Mouse (Mus musculus): ENCODE measurements around the gene Lrrc8d. TPM values are rescaled to one million over a fixed set of nuclear protein-coding genes. Genes with fewer than 3 reads are reported as not detected.

Gene Lrrc8d
- polyA plus RNA-seq, 1 experiment from 2014 or later, result 34.6 TPM

GRCm38 (mm10) chr5:105721267-105721666 is 21.5 kb downstream of the Lrrc8d start:
- H3K9me3 ChIP-seq (replicated peaks; ENCODE audit: low read length), result no peaks in the 10 kb centered on the region
- whole genome bisulfite sequencing, result 79% methylated on average over 4 of the region's 4 CpGs
- no peak for ATAC-seq (replicated peaks; ENCODE audit: low FRiP score, low read depth)

GRCm38 (mm10) chr5:105722807-105723206 is 23.0 kb downstream of the Lrrc8d start:
- 90% methylated on average over 11 of the region's 11 CpGs for WGBS
- H3K36me3 ChIP-seq (ENCODE audit: insufficient read depth, low read length), result peaks cover 6% of the 10 kb centered on the region; the same call in 1 of the 2 replicates
- no peak for ATAC-seq (replicated peaks; ENCODE audit: low FRiP score, low read depth)
- H3K9ac ChIP-seq (ENCODE audit: low read depth, low read length), result no peak overlapping the region
- no peak for DNase-seq (ENCODE audit: low spot score)
- H3K27ac ChIP-seq, result no peak overlapping the region
- H3K27me3 ChIP-seq (ENCODE audit: insufficient read depth, low read length), result no peaks in the 10 kb centered on the region
- H3K4me3 ChIP-seq (replicated peaks; ENCODE audit: low read depth, low read length), result no peak overlapping the region
- TF ChIP-seq CTCF (IDR thresholded peaks at IDR 0.05; ENCODE audit: low read depth), result no peak
- no peak overlapping the region for H3K4me2 ChIP-seq (ENCODE audit: low read length)
- H3K9me3 ChIP-seq (replicated peaks; ENCODE audit: low read length), result no peaks in the 10 kb centered on the region
- peaks cover 10% of the 10 kb centered on the region for H3K4me1 ChIP-seq (replicated peaks; ENCODE audit: insufficient read depth, low read length)

More at GRCm38 (mm10) chr5:105721267-105721666, 21.5 kb downstream of the Lrrc8d start:
- no peak overlapping the region for H3K4me2 ChIP-seq (ENCODE audit: low read length)
- no peak overlapping the region for H3K9ac ChIP-seq (ENCODE audit: low read depth, low read length)
- no peaks in the 10 kb centered on the region for H3K27me3 ChIP-seq (ENCODE audit: insufficient read depth, low read length)
- H3K27ac ChIP-seq, result no peak overlapping the region
- H3K36me3 ChIP-seq (ENCODE audit: insufficient read depth, low read length), result peaks cover 6% of the 10 kb centered on the region; the same call in 1 of the 2 replicates
- TF ChIP-seq CTCF (IDR thresholded peaks at IDR 0.05; ENCODE audit: low read depth), result no peak
- no peak overlapping the region for H3K4me3 ChIP-seq (replicated peaks; ENCODE audit: low read depth, low read length)
- H3K4me1 ChIP-seq (replicated peaks; ENCODE audit: insufficient read depth, low read length), result peaks cover 23% of the 10 kb centered on the region
- DNase-seq (ENCODE audit: low spot score), result no peak

- Histone ChIP-seq H3K27me3 (ENCODE audit: insufficient read depth, low read length) (no peaks in the 10 kb centered on the region), H3K36me3 (ENCODE audit: insufficient read depth, low read length) (0 out of 2 replicates have a peak, but pooled peaks cover 5% of the 10 kb centered on the region), H3K4me3 (replicated peaks; ENCODE audit: low read depth, low read length) (no peak overlapping the region), H3K9ac (ENCODE audit: low read depth, low read length) (no peak overlapping the region), H3K4me1 (replicated peaks; ENCODE audit: insufficient read depth, low read length) (peaks cover 12% of the 10 kb centered on the region), H3K27ac (peak overlapping the region; percentile 84), H3K4me2 (ENCODE audit: low read length) (no peak overlapping the region), H3K9me3 (replicated peaks; ENCODE audit: low read length) (no peaks in the 10 kb centered on the region)
- TF ChIP-seq CTCF (IDR thresholded peaks at IDR 0.05; ENCODE audit: low read depth), result no peak
- peak; percentile 46 for DNase-seq (ENCODE audit: low spot score)
- 65% methylated on average over 6 of the region's 6 CpGs for WGBS
- peak; percentile 81 for ATAC-seq (replicated peaks; ENCODE audit: low FRiP score, low read depth)
Measured at GRCm38 (mm10) chr5:105730193-105730831, 30.5 kb downstream of the Lrrc8d start.

GRCm38 (mm10) chr5:105731173-105731626 is 31.4 kb downstream of the Lrrc8d start:
- H3K27ac ChIP-seq, result peak overlapping the region; percentile 84
- peaks cover 9% of the 10 kb centered on the region; the same call in 1 of the 2 replicates for H3K36me3 ChIP-seq (ENCODE audit: insufficient read depth, low read length)
- no peak for ATAC-seq (replicated peaks; ENCODE audit: low FRiP score, low read depth)
- peaks cover 12% of the 10 kb centered on the region for H3K4me1 ChIP-seq (replicated peaks; ENCODE audit: insufficient read depth, low read length)
- H3K9me3 ChIP-seq (replicated peaks; ENCODE audit: low read length), result no peaks in the 10 kb centered on the region
- H3K4me2 ChIP-seq (ENCODE audit: low read length), result peak overlapping the region; percentile 71
- no peak for TF ChIP-seq CTCF (IDR thresholded peaks at IDR 0.05; ENCODE audit: low read depth)
- peak overlapping the region; percentile 46; the same call in 1 of the 2 replicates for H3K4me3 ChIP-seq (replicated peaks; ENCODE audit: low read depth, low read length)
- H3K27me3 ChIP-seq (ENCODE audit: insufficient read depth, low read length), result no peaks in the 10 kb centered on the region
- DNase-seq (ENCODE audit: low spot score), result no peak
- WGBS, result 25% methylated on average over 16 of the region's 16 CpGs
- no peak overlapping the region for H3K9ac ChIP-seq (ENCODE audit: low read depth, low read length)

- Histone ChIP-seq H3K27ac (peak overlapping the region; percentile 84), H3K27me3 (ENCODE audit: insufficient read depth, low read length) (no peaks in the 10 kb centered on the region), H3K4me3 (replicated peaks; ENCODE audit: low read depth, low read length) (peak overlapping the region; percentile 46), H3K9me3 (replicated peaks; ENCODE audit: low read length) (no peaks in the 10 kb centered on the region), H3K4me2 (ENCODE audit: low read length) (peak overlapping the region; percentile 71), H3K9ac (ENCODE audit: low read depth, low read length) (peak overlapping the region; percentile 55), H3K36me3 (ENCODE audit: insufficient read depth, low read length) (peaks cover 9% of the 10 kb centered on the region; the same call in 1 of the 2 replicates), H3K4me1 (replicated peaks; ENCODE audit: insufficient read depth, low read length) (peaks cover 12% of the 10 kb centered on the region)
- WGBS, result 2% methylated on average over 50 of the region's 52 CpGs
- ATAC-seq (replicated peaks; ENCODE audit: low FRiP score, low read depth) (peak; percentile 68), DNase-seq (ENCODE audit: low spot score) (peak; percentile 79)
- TF ChIP-seq CTCF (IDR thresholded peaks at IDR 0.05; ENCODE audit: low read depth), result peak; percentile 61
Measured at GRCm38 (mm10) chr5:105731627-105732432, 32.1 kb downstream of the Lrrc8d start.

GRCm38 (mm10) chr5:105732433-105732891 is 32.7 kb downstream of the Lrrc8d start:
- no peaks in the 10 kb centered on the region for H3K9me3 ChIP-seq (replicated peaks; ENCODE audit: low read length)
- H3K4me3 ChIP-seq (replicated peaks; ENCODE audit: low read depth, low read length), result peak overlapping the region; percentile 46
- H3K36me3 ChIP-seq (ENCODE audit: insufficient read depth, low read length), result peaks cover 9% of the 10 kb centered on the region; the same call in 1 of the 2 replicates
- H3K4me1 ChIP-seq (replicated peaks; ENCODE audit: insufficient read depth, low read length), result peaks cover 12% of the 10 kb centered on the region
- peak overlapping the region; percentile 84 for H3K27ac ChIP-seq
- peak overlapping the region; percentile 71 for H3K4me2 ChIP-seq (ENCODE audit: low read length)
- peak overlapping the region; percentile 55 for H3K9ac ChIP-seq (ENCODE audit: low read depth, low read length)
- H3K27me3 ChIP-seq (ENCODE audit: insufficient read depth, low read length), result no peaks in the 10 kb centered on the region
- 44% methylated on average over 11 of the region's 11 CpGs for WGBS
- TF ChIP-seq CTCF (IDR thresholded peaks at IDR 0.05; ENCODE audit: low read depth), result no peak
- DNase-seq (ENCODE audit: low spot score) (no peak), ATAC-seq (replicated peaks; ENCODE audit: low FRiP score, low read depth) (peak; percentile 34)
